Mouse (Mus musculus) ovary, postnatal 14 days (tissue): ENCODE data around the gene Sertad3.
"Not testable (repeated sequence)": the region's sequence is repeated elsewhere in the genome, so short reads cannot be mapped to it uniquely, and the experiment has no call there.

Source experiments
- DNase-seq: peaks from one replicate; pipeline ENCODE4 v3.0.0; 2022; ENCODE audit warnings: low spot score

Sertad3 gene

DNA sequence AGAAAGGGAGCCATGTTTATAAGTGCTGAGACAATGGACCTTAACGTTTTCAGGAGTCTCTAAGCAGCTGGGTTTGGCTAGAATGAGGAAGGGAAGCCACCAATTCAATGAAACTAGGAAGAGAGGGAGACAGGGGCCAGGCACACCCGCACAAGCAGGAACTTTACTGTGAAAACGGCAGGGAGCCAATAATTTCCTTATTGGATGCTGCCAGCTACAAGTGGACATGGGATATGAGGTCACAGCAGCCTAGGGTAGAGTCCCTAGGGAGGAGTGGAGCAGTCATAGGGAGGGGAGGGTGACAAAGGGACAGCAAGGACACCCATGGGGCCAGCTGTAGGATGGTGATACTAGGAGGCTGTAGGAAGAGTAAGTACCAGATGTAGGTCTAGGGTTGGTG lies 19.5 kb downstream of the Sertad3 start:
- DNase-seq: no peak

DNA sequence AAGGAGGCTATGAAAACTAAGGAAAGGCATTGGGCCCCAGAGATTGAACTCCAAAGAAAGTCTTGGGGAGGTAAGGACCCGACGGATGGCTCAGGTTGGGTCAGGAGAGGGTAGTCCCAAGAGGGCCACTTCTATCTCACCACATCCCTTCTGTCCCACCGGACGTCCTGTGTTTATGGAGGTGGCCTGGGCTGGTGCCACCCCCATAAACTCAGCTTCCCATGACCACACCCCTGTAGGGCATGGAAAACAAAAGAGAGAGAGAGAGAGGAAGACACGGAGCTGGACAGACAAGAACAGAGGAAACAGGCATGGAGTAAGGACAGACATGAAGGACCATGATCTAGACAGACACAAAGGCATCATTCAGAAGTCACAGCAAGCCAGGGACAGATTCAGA lies 19.9 kb downstream of the Sertad3 start:
- no peak for DNase-seq

DNA sequence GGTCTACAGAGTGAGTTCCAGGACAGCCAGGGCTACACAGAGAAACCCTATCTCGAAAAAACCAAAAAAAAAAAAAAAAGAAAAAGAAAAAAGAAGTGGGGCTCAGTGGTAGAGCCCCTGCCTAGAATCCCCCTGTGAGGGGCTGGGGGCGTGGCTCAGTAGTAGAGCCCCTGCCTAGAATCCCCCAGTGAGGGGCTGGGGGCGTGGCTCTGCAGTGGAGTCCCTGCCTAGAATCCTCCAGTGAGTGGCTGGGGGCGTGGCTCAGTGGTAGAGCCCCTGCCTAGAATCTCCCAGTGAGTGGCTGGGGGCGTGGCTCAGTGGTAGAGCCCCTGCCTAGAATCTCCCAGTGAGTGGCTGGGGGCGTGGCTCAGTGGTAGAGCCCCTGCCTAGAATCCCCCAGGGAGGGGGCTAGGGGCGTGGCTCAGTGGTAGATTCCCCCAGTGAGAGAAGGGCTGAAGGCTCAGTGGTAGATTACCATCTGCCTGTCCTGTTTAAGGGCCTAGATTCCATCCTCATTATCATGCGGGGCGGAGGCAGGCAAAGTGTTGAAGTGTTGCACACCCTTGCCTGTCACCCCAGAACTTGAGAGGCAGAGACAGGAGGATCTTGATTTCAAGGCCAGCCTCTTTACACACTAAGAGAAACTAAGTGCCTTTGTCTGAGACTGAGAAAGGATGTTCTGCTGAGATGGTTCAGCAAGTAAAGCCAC lies 21.2 kb downstream of the Sertad3 start:
- not testable (repeated sequence) for DNase-seq

DNA sequence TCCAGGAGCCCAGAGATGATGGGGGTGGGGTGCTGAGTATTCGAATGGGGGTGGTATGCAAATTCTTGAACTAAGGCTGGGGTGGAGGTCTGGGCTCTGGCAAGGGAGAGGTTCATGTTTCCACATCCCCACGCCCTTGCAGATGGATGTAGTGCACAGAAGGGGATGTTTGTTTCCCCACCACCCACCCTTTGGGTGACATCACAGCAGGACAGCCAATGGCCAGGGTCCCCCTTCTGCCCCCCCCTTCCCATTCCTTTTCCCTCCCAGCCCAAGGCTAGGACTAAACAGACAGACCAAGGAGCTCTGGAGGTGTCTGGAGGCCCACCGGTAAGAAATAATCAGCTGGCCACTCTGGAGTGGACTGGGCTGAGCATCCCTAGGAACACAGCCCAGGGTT lies 25.5 kb downstream of the Sertad3 start, which contains the start of gene Prx:
Gene Prx, plus strand, starts transcription at position 289 of the 400 bp plus-strand sequence.
- no peak for DNase-seq

DNA sequence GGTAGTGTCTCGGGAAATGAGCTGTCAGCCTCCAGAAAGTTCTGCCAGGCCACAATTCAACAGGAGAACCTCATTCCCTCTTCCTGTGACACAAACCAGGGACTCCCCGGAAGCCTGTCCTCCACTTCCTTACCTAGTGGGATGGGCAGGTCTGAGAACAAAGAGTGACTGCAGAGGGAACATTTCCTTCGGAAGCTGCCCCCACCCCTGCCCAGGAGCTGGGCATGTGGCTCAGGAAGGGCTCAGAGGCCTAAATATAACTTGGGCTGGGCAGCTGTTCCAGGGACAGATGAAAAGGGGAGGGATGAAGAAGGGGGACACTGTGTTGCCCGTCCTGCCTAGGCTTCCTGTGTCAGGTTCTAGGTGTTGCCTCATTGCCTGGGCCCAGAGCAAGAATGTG lies 28.1 kb downstream of the Sertad3 start:
- DNase-seq: no peak

DNA sequence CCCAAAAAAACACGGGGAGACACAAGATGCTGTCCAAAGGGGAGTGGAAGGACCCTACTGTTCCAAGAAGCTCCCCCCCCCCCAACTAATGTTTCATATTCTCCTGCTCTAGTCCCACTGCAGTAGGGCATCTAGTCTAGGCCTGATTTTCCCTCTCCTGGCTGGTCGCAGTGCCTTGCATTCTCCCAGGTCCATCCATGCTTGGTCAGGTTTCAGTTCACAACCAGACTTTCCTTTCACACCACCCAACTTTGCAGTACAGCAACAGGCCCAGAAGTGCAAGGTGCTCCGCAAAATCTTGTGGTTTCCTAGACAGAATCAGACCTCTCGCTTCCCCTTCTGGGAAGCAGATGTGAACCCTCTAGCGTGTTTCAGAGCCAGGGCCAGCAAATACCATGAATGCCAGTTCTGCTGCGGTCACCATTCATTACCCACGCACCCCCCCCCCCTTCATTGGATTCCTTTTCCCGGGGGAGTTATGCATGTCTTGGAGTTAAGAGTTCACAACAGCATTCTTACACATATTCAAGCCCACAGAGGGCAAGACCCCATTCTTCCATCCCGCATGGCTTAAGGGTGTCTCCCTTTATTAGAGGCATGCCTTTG lies 33.3 kb downstream of the Sertad3 start:
- no peak for DNase-seq

DNA sequence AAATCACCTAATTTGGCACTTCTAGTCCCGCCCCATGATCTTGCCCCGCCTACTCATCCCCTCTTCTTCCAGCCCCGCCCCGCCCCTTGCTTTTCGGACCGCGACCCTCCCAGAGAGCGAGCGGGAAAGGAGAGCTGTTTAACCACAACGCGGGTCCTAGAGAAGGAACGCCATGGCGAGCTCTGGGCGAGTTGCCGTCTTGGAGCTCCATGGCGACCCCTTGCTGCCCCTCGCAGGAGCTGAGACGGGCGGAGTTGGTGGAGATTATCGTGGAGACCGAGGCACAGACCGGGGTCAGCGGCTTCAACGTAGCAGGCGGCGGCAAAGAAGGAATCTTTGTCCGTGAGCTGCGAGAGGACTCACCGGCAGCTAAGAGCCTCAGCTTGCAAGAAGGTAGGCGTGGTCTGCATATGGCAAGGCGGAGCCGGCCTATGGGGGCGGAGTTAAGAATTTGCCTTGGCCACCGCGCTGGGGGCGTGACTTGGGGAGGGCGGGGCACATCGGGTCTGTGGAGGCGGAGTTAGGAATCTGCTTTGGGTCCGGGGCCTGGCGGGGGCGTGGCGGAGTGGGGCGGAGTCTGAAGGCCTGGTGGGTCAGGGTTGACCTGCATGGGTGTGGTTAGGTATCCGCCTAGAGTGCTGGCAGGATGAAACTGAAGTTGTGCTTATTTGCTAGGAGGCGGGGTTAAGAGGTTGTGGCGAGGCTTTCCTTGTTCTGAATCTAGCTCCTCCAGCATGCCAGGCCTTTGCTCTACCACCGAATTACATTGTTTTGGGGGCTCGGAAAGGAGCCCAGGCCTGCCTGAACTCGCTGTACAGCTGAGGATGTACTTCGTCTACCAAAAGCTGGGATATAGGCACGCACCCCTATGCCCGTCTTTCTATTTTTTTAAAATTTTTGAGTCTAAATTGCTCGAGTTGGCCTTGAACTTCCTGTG lies 34.4 kb downstream of the Sertad3 start:
- DNase-seq: peak; percentile 98

DNA sequence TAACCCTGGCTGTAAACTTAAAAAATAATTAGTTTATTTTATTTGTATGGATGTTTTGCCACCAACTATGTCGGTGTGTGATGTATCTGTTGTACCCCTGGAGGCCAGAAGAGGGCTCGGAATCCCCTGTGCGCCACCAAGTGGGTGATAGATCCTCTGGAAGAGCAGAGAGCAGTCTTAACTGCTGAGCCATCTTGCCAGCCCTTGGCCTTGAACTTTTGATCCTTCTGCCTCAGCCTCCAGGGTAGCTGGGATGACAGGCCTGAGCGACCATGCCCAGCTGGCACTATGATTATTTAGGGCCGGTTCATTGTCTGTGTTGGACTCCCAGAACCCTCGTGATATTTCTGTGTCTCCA lies 35.1 kb downstream of the Sertad3 start:
- DNase-seq: peak; percentile 53

DNA sequence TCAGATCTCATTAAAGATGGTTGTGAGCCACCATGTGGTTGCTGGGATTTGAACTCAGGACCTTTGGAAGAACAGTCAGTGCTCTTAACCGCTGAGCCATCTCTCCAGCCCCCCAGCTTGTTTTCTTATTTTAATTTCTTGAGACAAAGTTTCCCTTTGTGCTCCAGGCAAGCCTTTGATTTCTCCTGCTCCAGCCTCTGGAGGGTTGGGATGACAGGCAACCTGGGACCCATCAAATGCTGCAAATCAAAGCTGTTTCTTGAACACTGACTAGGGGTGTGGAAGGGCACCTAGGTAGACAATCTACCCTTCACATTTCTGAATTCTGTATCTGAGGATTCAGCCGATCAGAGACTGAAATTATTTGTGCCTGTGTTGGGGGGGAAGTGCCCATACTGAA lies 37.2 kb downstream of the Sertad3 start:
- no peak for DNase-seq

DNA sequence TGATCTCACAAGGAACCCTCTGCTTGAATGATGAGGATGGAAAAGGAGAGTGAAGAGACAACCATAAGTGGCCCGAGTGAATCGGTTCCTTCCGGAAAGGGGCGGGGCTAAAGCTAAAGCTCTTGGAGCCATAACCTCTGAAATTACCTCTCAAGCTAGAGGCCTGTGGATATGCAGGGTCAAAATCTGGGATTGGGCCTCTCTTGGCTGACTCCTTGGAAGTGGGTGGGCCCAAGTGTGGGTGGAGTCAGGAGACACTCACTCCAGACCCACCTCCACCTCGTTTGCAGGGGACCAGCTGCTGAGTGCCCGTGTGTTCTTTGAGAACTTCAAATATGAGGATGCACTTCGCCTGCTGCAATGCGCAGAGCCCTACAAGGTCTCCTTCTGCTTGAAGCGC lies 41.4 kb downstream of the Sertad3 start:
- DNase-seq: no peak

DNA sequence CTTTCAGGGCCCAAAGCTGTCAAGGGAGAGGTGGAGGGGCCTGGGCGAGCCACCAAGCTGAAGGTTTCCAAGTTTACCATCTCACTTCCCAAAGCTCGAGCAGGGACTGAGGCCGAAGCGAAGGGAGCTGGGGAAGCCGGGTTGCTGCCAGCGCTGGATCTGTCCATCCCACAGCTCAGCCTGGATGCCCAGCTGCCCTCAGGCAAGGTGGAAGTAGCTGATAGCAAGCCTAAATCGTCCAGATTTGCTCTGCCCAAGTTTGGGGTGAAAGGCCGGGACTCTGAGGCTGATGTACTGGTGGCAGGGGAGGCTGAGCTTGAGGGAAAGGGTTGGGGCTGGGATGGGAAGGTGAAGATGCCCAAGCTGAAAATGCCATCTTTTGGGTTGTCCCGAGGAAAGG lies 44.7 kb downstream of the Sertad3 start:
- DNase-seq: no peak

DNA sequence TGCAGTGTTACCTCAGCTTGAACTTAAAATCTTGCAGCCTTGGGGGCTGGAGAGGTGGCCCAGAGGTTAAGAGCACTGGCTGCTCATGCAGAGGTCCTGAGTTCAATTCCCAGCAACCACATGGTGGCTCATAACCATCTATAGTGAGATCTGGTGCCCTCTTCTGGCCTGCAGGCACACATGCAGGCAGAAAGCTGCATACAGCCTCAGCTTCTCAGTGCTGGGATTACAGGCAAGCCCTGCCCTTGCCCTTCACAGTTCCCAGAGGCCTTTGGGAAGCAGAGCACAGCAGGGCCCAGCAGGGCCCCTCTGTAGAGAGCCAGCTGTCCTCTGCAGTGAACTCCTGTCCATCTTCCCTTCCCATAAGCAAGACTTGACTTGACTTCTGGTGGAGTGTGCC lies 46.5 kb downstream of the Sertad3 start:
- DNase-seq: no peak

DNA sequence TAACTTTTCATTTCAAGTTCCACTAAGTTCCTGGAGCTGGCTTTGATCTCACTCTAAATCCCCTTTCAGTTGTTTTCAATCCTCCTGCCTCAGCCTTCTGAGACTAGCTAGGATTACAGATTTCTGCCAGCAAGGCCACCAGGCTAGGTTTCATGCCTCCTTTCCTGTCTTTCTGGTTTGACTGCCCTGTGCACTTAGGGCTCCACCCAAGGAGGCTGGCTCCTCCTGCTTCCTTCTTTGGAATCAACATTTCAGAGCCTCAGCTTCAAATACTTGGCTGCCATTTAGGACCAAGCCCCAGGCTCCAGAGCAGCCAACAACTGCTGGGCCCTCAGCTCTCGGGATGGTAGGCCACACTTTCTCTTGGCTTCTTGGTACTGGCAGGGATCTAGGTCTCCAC lies 47.0 kb downstream of the Sertad3 start:
- DNase-seq: no peak

DNA sequence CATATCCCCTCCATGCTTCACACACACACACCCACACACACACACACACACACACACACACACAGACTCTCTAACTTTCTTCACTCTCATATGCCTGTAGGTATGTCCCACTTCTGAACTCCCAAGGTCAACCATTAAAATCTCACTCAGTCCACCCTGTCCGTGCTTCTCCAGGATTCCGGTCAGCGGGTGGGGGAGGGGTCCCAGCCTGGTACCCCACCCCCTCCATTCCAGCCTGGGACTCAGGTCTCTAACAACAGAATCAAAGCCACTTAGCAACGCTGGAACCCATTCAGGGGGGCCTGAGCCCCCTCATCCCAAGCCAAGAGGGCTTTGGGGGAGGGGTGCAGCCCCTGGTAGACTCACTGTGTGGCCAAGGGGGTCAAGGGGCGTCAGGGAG lies 49.4 kb downstream of the Sertad3 start, which contains the start of gene Hipk4:
Gene Hipk4, plus strand, starts transcription at position 301 of the 400 bp plus-strand sequence.
- no peak for DNase-seq

DNA sequence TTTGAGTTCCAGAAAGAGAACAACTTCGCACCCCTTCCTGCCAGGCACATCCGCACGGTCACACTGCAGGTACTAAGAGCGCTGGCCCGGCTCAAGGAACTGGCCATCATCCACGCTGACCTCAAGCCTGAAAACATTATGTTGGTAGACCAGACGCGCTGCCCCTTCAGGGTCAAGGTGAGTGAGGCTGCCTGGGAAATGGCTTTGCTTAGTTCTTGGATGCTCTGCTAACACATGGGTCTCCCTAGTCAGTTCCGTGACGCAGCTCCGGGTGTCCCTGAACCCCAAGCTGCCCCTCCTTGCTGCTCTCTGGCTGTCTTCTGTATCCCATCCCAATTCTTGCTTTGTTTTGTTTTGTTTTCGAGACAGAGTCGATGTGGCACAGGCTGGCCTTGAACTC lies 50.2 kb downstream of the Sertad3 start:
- DNase-seq: no peak

DNA sequence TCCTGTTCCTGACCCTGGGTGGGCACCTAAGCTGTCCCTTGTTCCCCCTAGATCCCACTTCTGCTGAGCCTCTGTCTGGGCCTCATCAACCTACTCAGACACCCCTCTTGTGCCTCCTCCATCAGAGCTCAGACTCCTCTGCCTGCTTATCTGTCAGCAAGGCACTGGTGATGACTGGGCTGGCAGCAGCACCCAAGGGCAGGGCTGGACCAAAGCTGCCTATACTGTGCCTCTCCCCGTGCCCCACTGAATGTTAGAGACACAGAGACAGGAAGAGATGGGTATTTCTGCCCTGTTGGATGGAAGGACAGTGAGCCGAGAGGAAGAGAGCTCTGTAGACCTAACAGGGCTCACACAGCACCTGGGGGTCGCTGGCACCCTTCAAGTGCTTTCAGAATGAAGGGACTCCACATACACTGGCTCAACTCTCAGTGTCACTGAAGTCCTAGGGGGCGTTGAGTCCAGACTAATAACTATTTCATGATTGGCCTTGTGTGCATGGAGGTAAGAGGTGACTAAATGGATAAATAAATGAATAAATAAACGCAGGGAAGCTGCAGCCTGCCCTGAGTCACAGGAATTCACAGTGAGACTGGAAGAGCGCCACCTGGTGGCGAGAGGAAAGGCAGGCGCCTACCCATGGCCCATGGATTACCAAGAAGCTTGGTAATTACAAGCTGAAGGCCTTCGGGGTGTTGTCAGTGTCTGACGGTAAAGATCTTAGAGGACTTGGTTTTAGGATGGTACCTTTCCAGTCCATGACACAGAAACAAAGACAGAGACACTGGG lies 52.7 kb downstream of the Sertad3 start:
- DNase-seq: peak; percentile 71
